Mouse (Mus musculus) heart, postnatal 14 days (tissue): ENCODE measurements at regions not wholly inside any gene's neighbourhood (a gene's known extent, or its start where the extent isn't known, plus 50 kb on each side); places are given as distances from the start of the nearest gene placed in this dataset.
A peak's percentile ranks its signal among the peaks of the same experiment; 100 is the strongest.

ENCODE experiments used
- DNase-seq, 2 experiments: peaks; one replicate each; pipeline ENCODE4 v3.0.0; 2021 to 2022
- intact Hi-C: fragments of 180-260 bp; cut with DNase I; formaldehyde crosslinking; loops from one replicate; pipeline ENCODE4 v1.15.1; 2025

GRCm38 (mm10) chr5:58705561-58705960, 987.8 kb downstream of the Pcdh7 start:
- intact Hi-C loops: no loop called here

GRCm38 (mm10) chr5:58712381-58712780, 994.6 kb downstream of the Pcdh7 start:
- no peak for DNase-seq
- intact Hi-C loops: no loop called here

More at GRCm38 (mm10) chr5:58705561-58705960, 987.8 kb downstream of the Pcdh7 start:
- no peak for DNase-seq

- intact Hi-C loops: no loop called here
- no peak for DNase-seq
Measured at GRCm38 (mm10) chr5:58733366-58733765, 1015.6 kb downstream of the Pcdh7 start.

GRCm38 (mm10) chr5:58733961-58734360, 1016.2 kb downstream of the Pcdh7 start:
- no peak for DNase-seq
- intact Hi-C loops: no loop called here

- intact Hi-C loops: loop anchor here (5.0 kb wide), 1 partner anchor 1019 kb away; the partner anchor contains the start of gene Pcdh7
- DNase-seq: peak; percentile 41 to 77
Measured at GRCm38 (mm10) chr5:58736610-58737009, 1018.8 kb downstream of the Pcdh7 start.

- no peak for DNase-seq
- intact Hi-C loops: loop anchor here (5.0 kb wide), 1 partner anchor 1020 kb away; the partner anchor contains the start of gene Pcdh7
Measured at GRCm38 (mm10) chr5:58737264-58737883, 1019.6 kb downstream of the Pcdh7 start.

- no peak for DNase-seq
- intact Hi-C loops: loop anchor here (5.0 kb wide), 1 partner anchor 1021 kb away; the partner anchor contains the start of gene Pcdh7
Measured at GRCm38 (mm10) chr5:58738041-58738440, 1020.3 kb downstream of the Pcdh7 start.

GRCm38 (mm10) chr5:58740759-58741158, 1023.0 kb downstream of the Pcdh7 start:
- intact Hi-C loops: no loop called here
- no peak for DNase-seq

GRCm38 (mm10) chr5:58747684-58748083, 1029.9 kb downstream of the Pcdh7 start:
- intact Hi-C loops: no loop called here
- DNase-seq: no peak

- DNase-seq: no peak
- intact Hi-C loops: no loop called here
Measured at GRCm38 (mm10) chr5:58751777-58752176, 1034.0 kb downstream of the Pcdh7 start.
